Mouse (Mus musculus): ENCODE measurements at regions not wholly inside any gene's neighbourhood (a gene's known extent, or its start where the extent isn't known, plus 50 kb on each side); places are given as distances from the start of the nearest gene placed in this dataset.

GRCm38 (mm10) chrX:12249071-12249470 is 88.9 kb upstream of the Bcor start:
- TF ChIP-seq CTCF (IDR thresholded peaks at IDR 0.05; ENCODE audit: insufficient read depth, low read depth, low read length) (no peak), POLR2A (IDR thresholded peaks at IDR 0.05; ENCODE audit: insufficient read depth, low read depth, low read length) (no peak)

All from olfactory bulb, adult 2 months (tissue).